Mouse (Mus musculus) lung, postnatal 0 days (tissue): ENCODE measurements around the gene BC052040.

Experiments
- CTCF ChIP-seq: IDR thresholded peaks from 2 replicates; pipeline ENCODE4 v1.5.1; 2016; ENCODE audit warnings: antibody characterized with exemption, mild to moderate bottlenecking
- EP300 ChIP-seq: IDR thresholded peaks from 2 replicates; pipeline ENCODE4 v1.6.1; 2016; ENCODE audit warnings: antibody characterized with exemption, mild to moderate bottlenecking, control low read depth

- TF ChIP-seq CTCF (no peak), EP300 (no peak)
Measured at GRCm38 (mm10) chr2:115590602-115591001, 9.1 kb downstream of the BC052040 start.
